In the genomic region with DNA sequence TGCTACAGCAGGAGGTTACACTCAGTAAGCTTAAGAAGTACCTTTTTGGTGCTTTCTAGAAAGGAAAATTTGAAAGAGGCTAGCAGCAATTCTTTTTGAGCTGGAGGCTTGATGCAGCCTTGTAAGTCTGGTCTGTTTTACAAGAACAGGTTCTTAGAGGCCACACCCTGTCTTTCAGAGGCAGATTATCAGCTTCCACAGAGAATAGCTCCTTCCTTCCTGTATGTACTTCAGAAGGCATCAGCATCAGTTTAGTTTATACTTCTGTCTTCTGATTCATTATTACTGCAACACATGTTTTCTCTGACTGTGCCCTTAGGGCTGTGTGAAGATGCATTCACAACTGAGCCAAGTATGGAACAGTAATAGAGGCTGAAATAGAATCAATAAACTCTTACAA, we compare ENCODE assay signal across 14 mouse cellular contexts.
"Had no signal": no experiment of that assay in that cellular context is flagged by ENCODE, and none has a peak within 500 bp of the region (broad histone marks: within the 10 kb centered on the region; RNA-seq: fewer than 3 reads in every experiment).

No protein-coding gene starts in this region.

- H3K27ac ChIP-seq: kidney, embryonic 15.5 days; left cerebral cortex, adult 2 months; liver, embryonic 13.5 days; midbrain, embryonic 12.5 days had no signal

- ATAC-seq: midbrain, embryonic 16.5 days had no signal

- H3K4me2 ChIP-seq: kidney, embryonic 15.5 days; liver, embryonic 13.5 days; midbrain, embryonic 12.5 days had no signal

- H3K36me3 ChIP-seq: kidney, embryonic 15.5 days; liver, embryonic 13.5 days; midbrain, embryonic 12.5 days had no signal

- H3K9ac ChIP-seq: kidney, embryonic 15.5 days; liver, embryonic 13.5 days; midbrain, embryonic 12.5 days had no signal

- H3K4me1 ChIP-seq: kidney, embryonic 15.5 days; midbrain, embryonic 12.5 days had no signal

- H3K4me3 ChIP-seq: kidney, embryonic 15.5 days; left cerebral cortex, adult 2 months; liver, embryonic 13.5 days; midbrain, embryonic 12.5 days; myocyte had no signal

- H3K9me3 ChIP-seq: kidney, embryonic 15.5 days; liver, embryonic 13.5 days; midbrain, embryonic 12.5 days had no signal

- DNase-seq: kidney, postnatal 10 days; kidney, postnatal 36 days; layer of hippocampus, postnatal 36 days; liver, embryonic 13.5 days; lung, adult 2 months; lung, postnatal 14 days; lung, postnatal 4 days; thymus, adult 18-20 months; thymus, postnatal 36 days had no signal

- H3K27me3 ChIP-seq: kidney, embryonic 15.5 days; liver, embryonic 13.5 days; midbrain, embryonic 12.5 days had no signal
